Mouse (Mus musculus) forebrain, embryonic 11.5 days (tissue): ENCODE data around the gene Gm44805. TPM values are rescaled to one million over a fixed set of nuclear protein-coding genes. Genes with fewer than 3 reads are reported as not detected.

ENCODE experiments used
- ATAC-seq: fragments of 200-750 bp; cut with Nextera tagmentation; replicated peaks from 2 replicates; pipeline ENCODE4 v1.8.0; 2017; ENCODE audit warnings: moderate TSS enrichment; ENCODE audit not compliant: low FRiP score
- DNase-seq: peaks from one replicate; pipeline ENCODE4 v3.0.0-alpha.2; 2017; ENCODE audit warnings: low spot score
- H3K27ac ChIP-seq: fragments of 300-500 bp; sonication (generic); 2 replicates; pipeline ENCODE4 v1.5.1; 2014; ENCODE audit warnings: low read depth, low read length
- H3K27me3 ChIP-seq: fragments of 300-500 bp; sonication (generic); 2 replicates; pipeline ENCODE4 v1.6.1; 2014; ENCODE audit warnings: mild to moderate bottlenecking, low read length, mixed read lengths; ENCODE audit not compliant: control insufficient read depth, insufficient read depth
- H3K36me3 ChIP-seq: fragments of 300-500 bp; sonication (generic); 2 replicates; pipeline ENCODE4 v1.6.1; 2014; ENCODE audit warnings: mild to moderate bottlenecking, low read length, moderate library complexity, mixed read lengths; ENCODE audit not compliant: control insufficient read depth, insufficient read depth
- H3K4me1 ChIP-seq: fragments of 300-500 bp; sonication (generic); replicated peaks from 2 replicates; pipeline ENCODE4 v1.6.1; 2014; ENCODE audit warnings: low read length, mixed read lengths; ENCODE audit not compliant: control insufficient read depth, insufficient read depth
- H3K4me2 ChIP-seq: fragments of 300-500 bp; sonication (generic); 2 replicates; pipeline ENCODE4 v1.6.1; 2014; ENCODE audit warnings: low read depth, mild to moderate bottlenecking, low read length, moderate library complexity, mixed read lengths; ENCODE audit not compliant: severe bottlenecking
- H3K4me3 ChIP-seq: fragments of 300-500 bp; sonication (generic); 2 replicates; pipeline ENCODE4 v1.5.1; 2014; ENCODE audit warnings: low read depth, low read length
- H3K9ac ChIP-seq: fragments of 300-500 bp; sonication (generic); 2 replicates; pipeline ENCODE4 v1.6.1; 2014; ENCODE audit warnings: low read length
- H3K9me3 ChIP-seq: fragments of 300-500 bp; sonication (generic); 2 replicates; pipeline ENCODE4 v1.6.1; 2016; ENCODE audit warnings: low read length, mixed read lengths; ENCODE audit not compliant: control insufficient read depth
- WGBS: fragments of 180-500 bp; shearing (Covaris S2); extraction: QIAGEN DNeasy Blood & Tissue Kit; methylation state at CpG from one replicate; pipeline ENCODE4 v1.1.7; 2014; 5-methylcytosine and 5-hydroxymethylcytosine counted together
- polyA plus RNA-seq: library from polyadenylated mRNA; unstranded; fragments of >200 nt; fragmentation: Nextera tagmentation; extraction: Ambion mirVana; gene quantifications from 2 replicates; pipeline ENCODE4 v1.2.1, GENCODE M21; 2014

The Gm44805 gene
- polyA plus RNA-seq, 1 experiment from 2014 or later = not detected

GRCm38 (mm10) chr7:19696336-19696873 lies 15.2 kb upstream of the Gm44805 start:
- no peak for DNase-seq

GRCm38 (mm10) chr7:19695881-19696280 lies 14.7 kb upstream of the Gm44805 start:
- Histone ChIP-seq H3K4me3 (no peak overlapping the region), H3K9me3 (no peaks in the 10 kb centered on the region; the same call in 1 of the 2 replicates), H3K4me1 (peaks cover 5% of the 10 kb centered on the region; the same call in 1 of the 2 replicates), H3K27me3 (no peaks in the 10 kb centered on the region), H3K9ac (no peak overlapping the region), H3K4me2 (no peak overlapping the region), H3K27ac (no peak overlapping the region), H3K36me3 (no peaks in the 10 kb centered on the region; the same call in 1 of the 2 replicates)
- ATAC-seq (no peak), DNase-seq (no peak)
- 91% methylated on average over 6 of the region's 6 CpGs for WGBS

More at GRCm38 (mm10) chr7:19696336-19696873, 15.2 kb upstream of the Gm44805 start:
- Histone ChIP-seq H3K9ac (no peak overlapping the region), H3K4me1 (peaks cover 6% of the 10 kb centered on the region; the same call in 1 of the 2 replicates), H3K36me3 (no peaks in the 10 kb centered on the region; the same call in 1 of the 2 replicates), H3K4me3 (no peak overlapping the region), H3K4me2 (no peak overlapping the region), H3K9me3 (no peaks in the 10 kb centered on the region; the same call in 1 of the 2 replicates), H3K27ac (no peak overlapping the region), H3K27me3 (no peaks in the 10 kb centered on the region)
- 93% methylated on average over 34 of the region's 34 CpGs for whole genome bisulfite sequencing
- ATAC-seq = no peak

- ATAC-seq (no peak), DNase-seq (no peak)
- Histone ChIP-seq H3K27me3 (no peaks in the 10 kb centered on the region), H3K4me3 (no peak overlapping the region), H3K36me3 (no peaks in the 10 kb centered on the region; the same call in 1 of the 2 replicates), H3K4me2 (no peak overlapping the region), H3K9ac (no peak overlapping the region), H3K9me3 (no peaks in the 10 kb centered on the region; the same call in 1 of the 2 replicates), H3K27ac (no peak overlapping the region), H3K4me1 (peaks cover 5% of the 10 kb centered on the region; the same call in 1 of the 2 replicates)
- WGBS = 60% methylated on average over 8 of the region's 8 CpGs
Observed at GRCm38 (mm10) chr7:19695213-19695594, 14.0 kb upstream of the Gm44805 start.

GRCm38 (mm10) chr7:19694336-19695212 lies 13.4 kb upstream of the Gm44805 start:
- Histone ChIP-seq H3K4me3 (no peak overlapping the region), H3K4me2 (no peak overlapping the region), H3K9ac (no peak overlapping the region), H3K4me1 (peaks cover 5% of the 10 kb centered on the region; the same call in 1 of the 2 replicates), H3K9me3 (no peaks in the 10 kb centered on the region; the same call in 1 of the 2 replicates), H3K36me3 (no peaks in the 10 kb centered on the region; the same call in 1 of the 2 replicates), H3K27me3 (no peaks in the 10 kb centered on the region), H3K27ac (no peak overlapping the region)
- no peak for ATAC-seq
- no peak for DNase-seq
- 87% methylated on average over 10 of the region's 10 CpGs for WGBS

- H3K27ac ChIP-seq = no peak overlapping the region
- no peak overlapping the region for H3K4me2 ChIP-seq
- no peaks in the 10 kb centered on the region; the same call in 1 of the 2 replicates for H3K9me3 ChIP-seq
- H3K4me3 ChIP-seq = no peak overlapping the region
- no peaks in the 10 kb centered on the region; the same call in 1 of the 2 replicates for H3K36me3 ChIP-seq
- no peak overlapping the region for H3K9ac ChIP-seq
- H3K27me3 ChIP-seq = no peaks in the 10 kb centered on the region
- ATAC-seq (no peak), DNase-seq (no peak)
- H3K4me1 ChIP-seq = 0 out of 2 replicates have a peak, but pooled peaks cover 4% of the 10 kb centered on the region
- WGBS = 39% methylated on average over 10 of the region's 10 CpGs
Observed at GRCm38 (mm10) chr7:19693421-19693820, 12.2 kb upstream of the Gm44805 start.

- Histone ChIP-seq H3K9ac (no peak within 1 kb of the TSS), H3K4me3 (no peak within 1 kb of the TSS)
- WGBS = 44% methylated on average over 28 of the region's 28 CpGs
Observed at GRCm38 (mm10) chr7:19691873-19692865, 10.9 kb upstream of the Gm44805 start, which contains the start of gene Apoc1. TSS of gene Apoc1 (minus strand) at chr7:19692660.

GRCm38 (mm10) chr7:19691434-19691833 lies 10.2 kb upstream of the Gm44805 start:
- no peaks in the 10 kb centered on the region for H3K27me3 ChIP-seq
- H3K36me3 ChIP-seq = no peaks in the 10 kb centered on the region; the same call in 1 of the 2 replicates
- 84% methylated on average over 6 of the region's 6 CpGs for WGBS
- ATAC-seq = no peak
- no peak overlapping the region for H3K27ac ChIP-seq
- H3K4me1 ChIP-seq = no peaks in the 10 kb centered on the region
- no peak for DNase-seq
- no peak overlapping the region for H3K4me3 ChIP-seq
- no peak overlapping the region for H3K9ac ChIP-seq
- H3K4me2 ChIP-seq = no peak overlapping the region
- no peaks in the 10 kb centered on the region for H3K9me3 ChIP-seq

More at GRCm38 (mm10) chr7:19691873-19692865, 10.9 kb upstream of the Gm44805 start, which contains the start of gene Apoc1:
- Histone ChIP-seq H3K4me1 (no peaks in the 10 kb centered on the region), H3K4me2 (no peak within 1 kb of the TSS), H3K9me3 (no peaks in the 10 kb centered on the region; the same call in 1 of the 2 replicates), H3K27me3 (no peaks in the 10 kb centered on the region), H3K36me3 (no peaks in the 10 kb centered on the region; the same call in 1 of the 2 replicates), H3K27ac (no peak within 1 kb of the TSS)
- ATAC-seq (no peak), DNase-seq (no peak)

GRCm38 (mm10) chr7:19690845-19691244 lies 9.6 kb upstream of the Gm44805 start:
- Histone ChIP-seq H3K4me2 (no peak overlapping the region), H3K4me1 (no peaks in the 10 kb centered on the region), H3K27ac (no peak overlapping the region), H3K9me3 (no peaks in the 10 kb centered on the region), H3K4me3 (no peak overlapping the region), H3K9ac (no peak overlapping the region), H3K36me3 (no peaks in the 10 kb centered on the region), H3K27me3 (no peaks in the 10 kb centered on the region)
- 89% methylated on average over 4 of the region's 4 CpGs for WGBS
- no peak for ATAC-seq
- no peak for DNase-seq
